Mouse (Mus musculus): ENCODE measurements around the gene Gal3st3.
A peak's percentile ranks its signal among the peaks of the same experiment; 100 is the strongest.

DNA sequence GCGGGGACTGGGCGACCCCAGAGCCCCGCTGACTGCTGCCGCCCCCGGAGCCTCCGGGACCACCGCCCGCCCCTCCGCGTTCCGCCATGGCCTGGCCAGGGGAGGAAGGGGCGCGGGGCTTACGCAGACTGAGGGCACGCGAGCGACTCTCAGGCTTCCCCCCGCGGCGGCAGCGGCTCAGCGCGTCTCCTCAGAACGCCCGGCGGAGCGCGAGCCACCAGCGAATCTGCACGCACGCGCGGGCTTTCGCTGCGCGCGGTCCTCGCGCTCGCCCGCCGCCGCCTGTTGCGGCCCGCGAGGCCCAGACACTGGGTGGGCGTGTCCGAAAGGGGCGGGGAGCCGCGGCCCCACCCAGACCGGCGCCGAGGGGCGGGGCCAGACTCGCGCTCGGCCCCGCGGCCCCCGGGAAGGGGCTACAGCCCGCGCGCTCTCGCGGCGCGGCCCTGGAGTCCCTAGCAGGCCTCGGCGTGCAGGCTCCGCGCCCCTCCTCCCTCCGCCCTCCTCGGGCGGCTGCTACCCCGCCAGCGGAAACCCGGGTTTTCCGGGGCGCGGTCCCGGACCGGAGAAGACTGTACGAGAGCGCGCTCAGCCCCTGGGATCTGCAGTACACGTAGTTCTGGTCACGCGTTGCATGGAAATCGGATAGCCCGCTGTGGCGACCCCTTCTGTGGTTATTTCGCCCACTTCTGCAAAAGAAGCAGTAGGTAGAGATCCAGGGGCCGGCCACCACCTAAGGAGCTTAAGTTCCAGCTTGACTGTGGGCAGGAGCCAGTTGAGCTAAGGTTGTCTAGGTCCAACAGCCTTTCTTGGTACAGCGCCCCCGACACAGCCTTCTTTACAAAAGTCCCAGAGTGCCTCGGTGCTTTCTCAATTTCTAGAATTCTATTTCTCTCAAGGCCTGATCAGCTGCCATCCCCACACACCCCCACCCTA is 25.1 kb upstream of the Gal3st3 start, which contains the start of gene Pacs1:
- TF ChIP-seq CTCF (IDR thresholded peaks at IDR 0.05; ENCODE audit: control insufficient read depth, insufficient read depth, low read length) (no peak), POLR2A (IDR thresholded peaks at IDR 0.05; ENCODE audit: borderline replicate concordance, control insufficient read depth, low read depth, low read length) (peak; percentile 47; the same call in 1 of the 2 replicates)
